Mouse (Mus musculus): Measurements from ENCODE around the gene Cyp2t4. TPM values are rescaled to one million over a fixed set of nuclear protein-coding genes. Genes with fewer than 3 reads are reported as not detected.

Cyp2t4 gene
- polyA plus RNA-seq, 1 experiment from 2014 or later, result not detected

DNA sequence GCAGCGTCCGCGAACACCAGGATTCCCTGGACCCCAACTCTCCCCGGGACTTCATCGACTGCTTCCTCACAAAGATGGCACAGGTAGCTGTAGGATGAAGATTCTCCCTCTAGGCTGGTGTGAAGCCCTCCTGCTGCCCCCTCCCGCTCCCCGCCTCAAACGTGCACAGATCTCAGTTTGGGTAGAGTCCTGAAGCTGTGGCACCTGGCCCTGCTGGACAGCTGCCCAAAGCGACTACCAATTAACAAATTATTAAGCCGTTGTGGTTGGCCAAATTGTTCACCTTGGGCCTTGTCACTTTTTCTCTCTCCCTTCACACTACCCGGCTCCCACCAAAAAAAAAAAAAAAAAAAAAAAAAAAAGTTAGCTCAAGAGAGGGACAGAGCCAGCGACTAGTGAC is 23.7 kb upstream of the Cyp2t4 start:
- Histone ChIP-seq H3K27me3 (replicated peaks) (no peaks in the 10 kb centered on the region), H3K4me3 (no peak overlapping the region), H3K9me3 (replicated peaks) (no peaks in the 10 kb centered on the region), H3K9ac (no peak overlapping the region), H3K27ac (ENCODE audit: poor library complexity, severe bottlenecking) (no peak overlapping the region), H3K4me1 (replicated peaks) (0 out of 2 replicates have a peak, but pooled peaks cover 4% of the 10 kb centered on the region), H3K36me3 (no peaks in the 10 kb centered on the region), H3K4me2 (no peak overlapping the region)
- ATAC-seq (ENCODE audit: insufficient number of reproducible peaks, low FRiP score), result no peak
- WGBS, result 87% methylated on average over 12 of the region's 12 CpGs

DNA sequence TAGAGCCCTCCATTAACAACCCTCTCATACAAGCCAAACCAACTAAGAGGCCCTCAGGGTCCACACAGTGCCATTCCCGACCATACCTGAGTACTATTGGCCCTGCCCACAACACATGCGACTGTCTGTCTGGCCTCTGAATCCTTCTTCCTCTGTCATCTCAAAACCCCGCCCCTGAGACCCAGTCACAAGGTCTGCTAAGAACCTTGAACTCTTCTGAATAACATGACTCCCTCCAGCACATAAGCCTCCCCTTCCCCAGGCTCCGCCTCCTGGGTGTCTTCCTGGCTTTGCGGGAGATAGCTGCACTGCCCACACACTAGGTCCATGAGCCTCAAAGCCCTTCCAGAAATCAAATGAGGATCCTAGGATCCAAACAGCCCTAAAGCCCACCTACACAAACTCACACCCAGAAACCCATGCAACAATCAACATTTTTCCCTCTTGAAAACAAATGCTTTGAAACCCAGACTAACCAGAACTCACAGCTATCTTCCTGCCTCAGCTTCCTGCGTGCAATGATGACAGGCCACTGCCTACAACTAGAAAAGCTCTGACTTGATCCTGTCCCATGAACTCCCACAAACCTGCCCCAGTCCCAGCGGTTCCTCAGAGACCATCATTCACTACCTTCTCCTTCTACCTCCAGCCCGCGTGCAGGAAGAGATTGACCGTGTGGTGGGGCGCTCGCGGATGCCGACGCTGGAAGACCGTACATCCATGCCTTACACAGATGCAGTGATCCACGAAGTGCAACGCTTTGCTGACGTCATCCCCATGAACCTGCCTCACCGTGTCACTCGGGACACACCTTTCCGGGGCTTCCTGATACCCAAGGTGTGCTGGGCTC is 22.8 kb upstream of the Cyp2t4 start:
- H3K9me3 ChIP-seq (replicated peaks), result no peaks in the 10 kb centered on the region
- no peak overlapping the region for H3K4me2 ChIP-seq
- ATAC-seq (ENCODE audit: insufficient number of reproducible peaks, low FRiP score), result 0 out of 2 replicates have a peak, but pooled peaks have one; percentile 38
- WGBS, result 83% methylated on average over 22 of the region's 22 CpGs
- H3K9ac ChIP-seq, result no peak overlapping the region
- H3K27me3 ChIP-seq (replicated peaks), result no peaks in the 10 kb centered on the region
- 0 out of 2 replicates have a peak, but pooled peaks cover 4% of the 10 kb centered on the region for H3K4me1 ChIP-seq (replicated peaks)
- H3K4me3 ChIP-seq, result no peak overlapping the region
- H3K27ac ChIP-seq (ENCODE audit: poor library complexity, severe bottlenecking), result no peak overlapping the region
- no peaks in the 10 kb centered on the region for H3K36me3 ChIP-seq

- 65% methylated on average over 2 of the region's 2 CpGs for WGBS
- ATAC-seq (ENCODE audit: insufficient number of reproducible peaks, low FRiP score), result no peak
Measured at GRCm38 (mm10) chr7:27131387-27131786, 22.1 kb upstream of the Cyp2t4 start.

GRCm38 (mm10) chr7:27132588-27132987 is 20.9 kb upstream of the Cyp2t4 start:
- H3K36me3 ChIP-seq, result no peaks in the 10 kb centered on the region
- ATAC-seq (ENCODE audit: insufficient number of reproducible peaks, low FRiP score), result no peak
- 12% methylated on average over 10 of the region's 10 CpGs for WGBS
- H3K27ac ChIP-seq (ENCODE audit: poor library complexity, severe bottlenecking), result no peak overlapping the region
- no peaks in the 10 kb centered on the region for H3K9me3 ChIP-seq (replicated peaks)
- H3K9ac ChIP-seq, result no peak overlapping the region
- peak overlapping the region; percentile 29; the same call in 1 of the 2 replicates for H3K4me2 ChIP-seq
- no peaks in the 10 kb centered on the region for H3K27me3 ChIP-seq (replicated peaks)
- no peak overlapping the region for H3K4me3 ChIP-seq
- 0 out of 2 replicates have a peak, but pooled peaks cover 4% of the 10 kb centered on the region for H3K4me1 ChIP-seq (replicated peaks)

More at GRCm38 (mm10) chr7:27131387-27131786, 22.1 kb upstream of the Cyp2t4 start:
- H3K27ac ChIP-seq (ENCODE audit: poor library complexity, severe bottlenecking), result no peak overlapping the region
- H3K27me3 ChIP-seq (replicated peaks), result no peaks in the 10 kb centered on the region
- no peaks in the 10 kb centered on the region for H3K9me3 ChIP-seq (replicated peaks)
- H3K4me1 ChIP-seq (replicated peaks), result 0 out of 2 replicates have a peak, but pooled peaks cover 4% of the 10 kb centered on the region
- no peaks in the 10 kb centered on the region for H3K36me3 ChIP-seq
- H3K9ac ChIP-seq, result no peak overlapping the region
- no peak overlapping the region for H3K4me3 ChIP-seq
- no peak overlapping the region for H3K4me2 ChIP-seq

GRCm38 (mm10) chr7:27133156-27133555 is 20.4 kb upstream of the Cyp2t4 start:
- 0 out of 2 replicates have a peak, but pooled peaks cover 4% of the 10 kb centered on the region for H3K4me1 ChIP-seq (replicated peaks)
- H3K27me3 ChIP-seq (replicated peaks), result no peaks in the 10 kb centered on the region
- H3K27ac ChIP-seq (ENCODE audit: poor library complexity, severe bottlenecking), result no peak overlapping the region
- H3K36me3 ChIP-seq, result no peaks in the 10 kb centered on the region
- no peak for ATAC-seq (ENCODE audit: insufficient number of reproducible peaks, low FRiP score)
- H3K4me3 ChIP-seq, result no peak overlapping the region
- WGBS, result 52% methylated on average over 12 of the region's 12 CpGs
- H3K9ac ChIP-seq, result no peak overlapping the region
- H3K4me2 ChIP-seq, result no peak overlapping the region
- H3K9me3 ChIP-seq (replicated peaks), result no peaks in the 10 kb centered on the region

DNA sequence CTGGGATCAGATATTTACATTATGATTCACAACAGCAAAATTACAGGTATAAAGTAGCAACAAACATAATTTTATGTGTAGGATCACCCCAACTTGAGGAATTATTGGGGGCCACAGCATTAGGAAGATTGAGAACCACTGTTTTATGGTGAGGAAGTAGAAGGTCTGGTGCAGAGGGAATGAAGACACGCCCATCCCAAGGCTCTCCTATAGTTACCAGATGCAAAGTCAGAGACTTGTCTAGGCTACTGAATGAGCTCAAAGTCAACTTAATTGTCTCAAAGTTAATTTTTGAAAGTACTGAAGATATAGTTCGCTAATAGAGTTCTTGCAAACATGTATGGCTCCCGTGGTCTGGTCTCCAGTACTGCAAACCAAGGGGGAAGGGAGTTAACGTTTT is 19.8 kb upstream of the Cyp2t4 start:
- Histone ChIP-seq H3K27ac (ENCODE audit: poor library complexity, severe bottlenecking) (no peak overlapping the region), H3K27me3 (replicated peaks) (no peaks in the 10 kb centered on the region), H3K36me3 (no peaks in the 10 kb centered on the region), H3K4me3 (no peak overlapping the region), H3K4me2 (no peak overlapping the region), H3K9me3 (replicated peaks) (no peaks in the 10 kb centered on the region), H3K4me1 (replicated peaks) (0 out of 2 replicates have a peak, but pooled peaks cover 4% of the 10 kb centered on the region), H3K9ac (no peak overlapping the region)
- no peak for ATAC-seq (ENCODE audit: insufficient number of reproducible peaks, low FRiP score)
- 74% methylated on average over 4 of the region's 4 CpGs for WGBS

- H3K27ac ChIP-seq (ENCODE audit: poor library complexity, severe bottlenecking), result no peak overlapping the region
- no peak for ATAC-seq (ENCODE audit: insufficient number of reproducible peaks, low FRiP score)
- H3K4me3 ChIP-seq, result no peak overlapping the region
- 0 out of 2 replicates have a peak, but pooled peaks cover 4% of the 10 kb centered on the region for H3K4me1 ChIP-seq (replicated peaks)
- no peaks in the 10 kb centered on the region for H3K36me3 ChIP-seq
- no peak overlapping the region for H3K9ac ChIP-seq
- H3K27me3 ChIP-seq (replicated peaks), result no peaks in the 10 kb centered on the region
- peaks cover 8% of the 10 kb centered on the region for H3K9me3 ChIP-seq (replicated peaks)
- WGBS, result 50% methylated on average over 8 of the region's 8 CpGs
- no peak overlapping the region for H3K4me2 ChIP-seq
Measured at GRCm38 (mm10) chr7:27136410-27136996, 17.0 kb upstream of the Cyp2t4 start.

- no peak for ATAC-seq (ENCODE audit: insufficient number of reproducible peaks, low FRiP score)
- H3K27me3 ChIP-seq (replicated peaks), result no peaks in the 10 kb centered on the region
- no peak overlapping the region for H3K4me3 ChIP-seq
- no peak overlapping the region for H3K9ac ChIP-seq
- 0 out of 2 replicates have a peak, but pooled peaks cover 4% of the 10 kb centered on the region for H3K9me3 ChIP-seq (replicated peaks)
- peaks cover 17% of the 10 kb centered on the region for H3K4me1 ChIP-seq (replicated peaks)
- WGBS, result 77% methylated on average over 13 of the region's 13 CpGs
- H3K27ac ChIP-seq (ENCODE audit: poor library complexity, severe bottlenecking), result no peak overlapping the region
- peaks cover 50% of the 10 kb centered on the region for H3K36me3 ChIP-seq
- H3K4me2 ChIP-seq, result no peak overlapping the region
Measured at GRCm38 (mm10) chr7:27156005-27156404, 2.5 kb downstream of the Cyp2t4 start.

DNA sequence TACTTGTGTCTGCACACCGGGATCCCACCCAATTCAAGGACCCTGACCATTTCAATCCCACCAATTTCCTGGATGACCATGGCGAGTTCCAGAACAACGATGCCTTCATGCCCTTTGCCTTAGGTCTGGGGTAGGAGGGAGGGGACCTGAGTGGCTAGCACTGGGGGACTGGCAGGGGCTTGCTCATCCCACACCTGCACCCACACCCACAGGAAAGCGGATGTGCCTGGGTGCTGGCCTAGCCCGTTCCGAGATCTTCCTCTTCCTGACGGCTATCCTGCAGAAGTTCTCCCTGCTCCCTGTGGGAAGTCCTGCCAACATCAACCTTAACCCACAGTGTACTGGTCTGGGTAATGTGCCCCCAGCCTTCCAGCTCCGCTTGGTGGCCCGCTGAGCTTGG is 4.7 kb downstream of the Cyp2t4 start:
- H3K4me2 ChIP-seq, result no peak overlapping the region
- 0 out of 2 replicates have a peak, but pooled peaks cover 4% of the 10 kb centered on the region for H3K9me3 ChIP-seq (replicated peaks)
- H3K27ac ChIP-seq (ENCODE audit: poor library complexity, severe bottlenecking), result no peak overlapping the region
- peaks cover 70% of the 10 kb centered on the region for H3K36me3 ChIP-seq
- no peak overlapping the region for H3K9ac ChIP-seq
- no peak for ATAC-seq (ENCODE audit: insufficient number of reproducible peaks, low FRiP score)
- WGBS, result 94% methylated on average over 9 of the region's 9 CpGs
- H3K4me3 ChIP-seq, result no peak overlapping the region
- no peaks in the 10 kb centered on the region for H3K27me3 ChIP-seq (replicated peaks)
- H3K4me1 ChIP-seq (replicated peaks), result peaks cover 36% of the 10 kb centered on the region

- H3K27ac ChIP-seq (ENCODE audit: poor library complexity, severe bottlenecking), result no peak overlapping the region
- no peak overlapping the region for H3K4me2 ChIP-seq
- no peak for ATAC-seq (ENCODE audit: insufficient number of reproducible peaks, low FRiP score)
- 92% methylated on average over 6 of the region's 6 CpGs for WGBS
- peaks cover 43% of the 10 kb centered on the region for H3K4me1 ChIP-seq (replicated peaks)
- no peaks in the 10 kb centered on the region for H3K27me3 ChIP-seq (replicated peaks)
- no peak overlapping the region for H3K4me3 ChIP-seq
- H3K9me3 ChIP-seq (replicated peaks), result no peaks in the 10 kb centered on the region
- H3K36me3 ChIP-seq, result peaks cover 78% of the 10 kb centered on the region
- no peak overlapping the region for H3K9ac ChIP-seq
Measured at GRCm38 (mm10) chr7:27159256-27159655, 5.7 kb downstream of the Cyp2t4 start.

- peak; percentile 82 for ATAC-seq (ENCODE audit: insufficient number of reproducible peaks, low FRiP score)
- no peaks in the 10 kb centered on the region for H3K27me3 ChIP-seq (replicated peaks)
- no peak overlapping the region for H3K4me3 ChIP-seq
- H3K36me3 ChIP-seq, result peaks cover 84% of the 10 kb centered on the region
- H3K4me1 ChIP-seq (replicated peaks), result peaks cover 49% of the 10 kb centered on the region
- H3K4me2 ChIP-seq, result no peak overlapping the region
- WGBS, result 13% methylated on average over 8 of the region's 8 CpGs
- no peak overlapping the region for H3K9ac ChIP-seq
- H3K9me3 ChIP-seq (replicated peaks), result no peaks in the 10 kb centered on the region
- no peak overlapping the region for H3K27ac ChIP-seq (ENCODE audit: poor library complexity, severe bottlenecking)
Measured at GRCm38 (mm10) chr7:27159882-27160281, 6.4 kb downstream of the Cyp2t4 start.

Measured in heart, embryonic 12.5 days (tissue).